Mouse (Mus musculus) lung, adult 2 months (tissue): Measurements from ENCODE around the gene Camta1.
"Not testable (repeated sequence)": the region's sequence is repeated elsewhere in the genome, so short reads cannot be mapped to it uniquely, and the experiment has no call there.

Experiments used
- CTCF ChIP-seq: fragments of 200-500 bp; IDR thresholded peaks from 2 replicates; pipeline ENCODE4 v1.5.1; 2011; ENCODE audit warnings: mild to moderate bottlenecking, low read length, control low read depth; ENCODE audit not compliant: insufficient read depth
- POLR2A ChIP-seq: fragments of 200-500 bp; IDR thresholded peaks from 2 replicates; pipeline ENCODE4 v1.6.1; 2011; ENCODE audit warnings: low read depth, mild to moderate bottlenecking, control low read depth, low read length, borderline replicate concordance; ENCODE audit errors: extremely low read depth

DNA sequence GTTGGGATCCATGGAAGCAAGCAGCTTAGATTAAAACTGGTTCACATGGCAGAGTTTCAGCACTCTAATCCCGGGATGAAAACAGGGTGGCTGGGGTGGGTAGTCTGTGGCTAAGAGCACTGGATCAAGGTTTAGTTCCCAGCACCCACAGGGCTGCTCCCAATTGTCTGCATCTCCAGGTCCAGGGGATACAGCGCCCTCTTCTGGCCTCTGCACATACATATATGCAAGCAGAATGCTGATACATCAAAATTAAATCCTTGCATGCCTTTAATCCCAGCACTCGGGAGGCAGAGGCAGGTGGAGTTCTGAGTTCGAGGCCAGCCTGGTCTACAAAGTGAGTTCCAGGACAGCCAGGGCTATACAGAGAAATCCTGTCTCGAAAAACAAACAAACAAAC lies 953.2 kb downstream of the Camta1 start:
- not testable (repeated sequence) for TF ChIP-seq CTCF, POLR2A
